Mouse (Mus musculus) adrenal gland, adult (tissue): ENCODE measurements at regions not wholly inside any gene's neighbourhood (a gene's known extent, or its start where the extent isn't known, plus 50 kb on each side); places are given as distances from the start of the nearest gene placed in this dataset.
A peak's percentile ranks its signal among the peaks of the same experiment; 100 is the strongest.

Source experiments
- DNase-seq, 2 experiments: peaks; one replicate each; pipeline ENCODE4 v3.0.0; 2022 to 2023; ENCODE audit warnings: low spot score in 1 of 2; ENCODE audit not compliant: inconsistent age in 2 of 2

DNA sequence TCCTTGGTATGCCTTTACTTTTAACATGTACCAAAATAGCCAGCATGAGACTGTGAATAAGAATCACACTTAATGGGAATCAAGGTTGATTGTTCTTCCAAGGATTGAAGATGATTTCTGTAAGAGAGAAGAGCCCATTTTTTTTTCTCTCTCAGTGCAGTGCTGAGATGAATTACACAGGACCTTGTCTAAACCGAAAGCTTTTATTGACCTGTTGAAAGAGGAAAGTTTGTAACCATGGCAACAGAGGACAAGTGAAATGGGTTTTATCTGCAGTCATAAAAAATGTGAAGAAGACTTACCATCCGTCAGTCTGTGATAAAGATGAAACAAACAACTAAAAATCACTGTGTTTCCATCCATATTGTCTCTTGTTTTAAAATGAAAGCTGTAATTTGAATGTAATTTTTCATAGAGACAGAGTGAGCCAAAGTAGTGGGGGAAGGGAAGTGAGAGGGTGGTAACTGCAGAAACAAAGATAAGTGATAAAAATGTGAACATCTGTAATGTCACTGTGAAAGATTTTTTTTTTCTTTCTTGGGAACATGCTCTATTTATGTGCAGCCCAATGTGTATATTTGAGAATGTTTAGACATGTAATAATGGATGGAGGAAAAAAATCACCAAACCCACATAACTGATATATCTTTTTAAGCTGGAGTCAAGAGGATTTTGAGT, 661.9 kb downstream of the Basp1 start:
- no peak for DNase-seq

- no peak for DNase-seq
Observed at GRCm38 (mm10) chr15:24743240-24743639, 670.3 kb downstream of the Basp1 start.

GRCm38 (mm10) chr15:24725170-24725569, 688.4 kb downstream of the Basp1 start:
- DNase-seq, result no peak

- peak in 1 of 2 experiments; percentile 20 for DNase-seq
Observed at GRCm38 (mm10) chr15:24724664-24725063, 688.9 kb downstream of the Basp1 start.

DNA sequence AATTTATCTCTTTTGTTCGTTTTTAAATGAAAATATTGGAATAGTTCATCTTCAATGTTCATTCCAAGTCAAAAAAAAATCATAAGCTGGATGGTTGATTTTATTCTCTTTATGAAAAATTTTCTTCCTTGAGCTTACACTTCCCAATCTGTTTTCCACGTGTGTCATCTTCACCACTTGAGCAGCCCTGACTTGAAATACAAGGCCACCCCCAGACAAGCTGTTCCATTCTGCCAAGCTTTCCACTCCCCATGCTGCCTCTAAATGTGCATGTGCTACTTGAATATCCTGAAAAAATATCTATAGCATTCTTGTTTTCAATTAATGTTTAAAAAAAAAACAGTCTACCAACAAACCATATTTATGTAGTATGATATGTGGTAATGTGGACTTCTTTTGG, 693.2 kb downstream of the Basp1 start:
- DNase-seq, result no peak

- no peak for DNase-seq
Observed at GRCm38 (mm10) chr15:24682167-24682566, 731.4 kb downstream of the Basp1 start.

DNA sequence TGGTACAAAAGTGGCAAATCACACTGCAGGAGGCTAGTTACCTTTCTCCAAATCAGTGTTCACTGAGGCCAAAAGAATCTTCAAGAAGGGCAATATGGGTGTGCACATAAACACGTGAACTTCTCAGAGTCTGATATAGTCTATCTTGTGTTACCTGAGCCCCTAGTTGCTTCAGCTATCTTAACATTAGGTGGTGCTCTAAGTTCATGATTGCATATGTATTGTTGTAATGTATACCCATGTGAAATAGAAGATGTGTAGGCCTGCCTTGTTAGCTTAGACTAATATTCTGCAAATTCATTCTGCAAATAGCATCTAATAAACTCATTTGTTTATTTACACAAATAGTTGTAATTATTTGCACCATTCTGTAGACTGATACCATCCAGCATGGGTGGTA, 764.6 kb downstream of the Basp1 start:
- DNase-seq, result no peak

- no peak for DNase-seq
Observed at GRCm38 (mm10) chr15:24635620-24636019, 777.9 kb downstream of the Basp1 start.

GRCm38 (mm10) chr15:24596242-24596641, 817.3 kb downstream of the Basp1 start:
- peak; percentile 8 to 62 for DNase-seq

DNA sequence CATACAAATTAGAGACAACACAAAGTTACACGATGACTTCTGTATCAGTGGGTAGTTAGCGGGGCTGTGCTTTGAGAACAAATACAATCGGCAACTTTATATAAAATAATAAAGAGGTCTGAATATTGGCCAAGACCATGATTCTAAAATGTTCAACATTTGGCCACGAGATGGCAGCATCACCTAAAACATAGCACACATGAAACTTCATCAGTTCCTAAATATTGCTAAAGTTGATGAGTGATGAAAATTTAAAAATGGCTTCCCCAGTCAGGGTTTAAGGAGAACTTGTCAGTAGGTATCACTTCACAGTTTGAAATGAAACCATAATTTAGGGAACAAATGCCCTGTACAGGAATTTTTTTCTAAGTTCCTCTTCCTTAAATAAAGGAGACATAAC, 824.6 kb downstream of the Basp1 start:
- peak; percentile 27 to 79 for DNase-seq

DNA sequence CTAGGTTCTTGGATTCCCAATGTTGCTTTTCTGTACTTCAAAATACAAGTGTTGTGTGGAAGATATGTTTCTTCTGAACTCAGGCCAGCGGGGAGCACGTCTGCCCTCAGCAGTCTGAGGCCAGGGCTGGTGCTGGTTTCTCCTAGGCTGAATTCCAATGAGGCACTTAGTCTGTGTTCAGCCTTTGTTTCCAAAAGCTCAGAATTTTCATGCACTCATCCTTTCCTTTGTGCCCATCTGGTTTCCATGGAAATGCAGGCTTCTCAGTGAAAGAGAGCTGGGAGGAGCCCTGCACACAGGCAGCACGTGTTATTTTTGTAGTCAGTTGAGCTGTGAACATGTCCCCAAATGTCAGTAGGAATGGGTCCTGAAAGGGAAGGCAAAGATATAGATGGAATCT, 846.6 kb downstream of the Basp1 start:
- DNase-seq, result no peak

DNA sequence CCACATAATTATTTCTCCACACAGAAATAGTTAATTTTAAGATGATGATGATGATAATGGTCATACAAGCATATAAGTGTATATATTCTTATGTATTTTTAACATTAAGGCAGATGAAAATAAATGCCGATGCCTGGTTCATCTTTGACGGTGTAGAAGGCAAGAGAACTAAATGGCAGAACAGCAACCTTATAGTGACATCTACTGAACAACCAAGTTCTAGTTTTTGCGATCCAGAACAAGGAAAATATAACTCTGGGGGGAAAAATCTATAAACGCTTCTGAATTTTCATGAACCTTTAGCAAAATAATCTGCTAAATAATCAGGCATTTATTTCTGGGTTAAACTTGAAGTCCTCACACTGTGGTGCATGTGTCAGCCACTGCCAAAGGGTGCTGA, 856.8 kb downstream of the Basp1 start:
- DNase-seq, result no peak

GRCm38 (mm10) chr15:24550108-24550507, 863.5 kb downstream of the Basp1 start:
- DNase-seq, result no peak

DNA sequence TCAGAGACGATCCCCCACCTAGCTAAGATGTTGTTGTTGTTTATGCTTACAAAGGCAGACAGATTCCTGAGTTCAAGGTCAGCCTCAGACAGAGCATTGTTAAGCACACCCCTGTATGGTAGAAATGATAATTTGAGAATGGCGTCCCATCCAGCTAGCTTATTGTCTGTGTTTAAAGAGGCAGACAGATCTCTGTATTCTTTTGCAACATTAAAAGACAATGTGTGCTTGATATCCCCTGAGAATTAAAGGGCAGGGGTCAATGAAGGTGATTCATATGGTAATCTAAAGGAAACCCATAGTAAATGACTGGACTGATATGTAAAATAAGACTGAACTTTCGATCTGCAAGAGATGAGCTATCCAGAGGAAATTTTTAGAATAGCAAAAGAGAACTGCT, 883.5 kb downstream of the Basp1 start:
- DNase-seq, result no peak

- no peak for DNase-seq
Observed at GRCm38 (mm10) chr15:24527379-24527778, 886.2 kb downstream of the Basp1 start.

- DNase-seq, result no peak
Observed at GRCm38 (mm10) chr15:24513926-24514325, 899.6 kb downstream of the Basp1 start.

DNA sequence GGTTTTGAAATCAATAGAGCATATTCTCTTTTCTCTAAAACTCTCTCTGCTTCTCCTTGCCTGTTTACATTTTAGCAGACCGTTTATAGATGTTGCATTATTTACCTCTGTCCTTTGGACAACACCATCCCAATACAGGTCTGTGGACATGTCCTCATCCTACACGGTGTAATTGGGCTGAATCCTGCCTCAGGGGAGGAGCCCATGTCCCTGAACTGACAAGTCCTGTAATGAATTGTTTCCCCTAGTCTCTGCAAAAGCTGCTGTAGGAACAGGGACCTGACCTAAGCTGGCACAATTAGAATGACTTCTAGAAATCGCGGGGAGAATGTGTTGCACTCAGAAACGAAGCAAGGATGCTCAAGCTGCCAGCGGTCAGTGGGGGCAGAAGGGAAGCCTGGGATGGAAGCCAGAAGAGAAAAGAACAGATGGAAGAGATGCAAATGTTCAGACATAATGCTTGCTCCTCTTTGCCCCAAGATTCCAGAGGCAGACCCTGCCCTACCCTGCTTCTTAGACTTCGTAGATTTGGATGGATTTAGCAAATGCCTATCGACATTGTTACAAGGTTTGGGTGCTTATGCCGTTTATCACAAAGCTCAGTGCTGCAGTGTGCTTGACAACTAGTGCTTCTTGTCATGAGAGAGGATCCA, 911.5 kb downstream of the Basp1 start:
- DNase-seq, result no peak

- no peak for DNase-seq
Observed at GRCm38 (mm10) chr15:24486235-24486634, 927.3 kb downstream of the Basp1 start.

DNA sequence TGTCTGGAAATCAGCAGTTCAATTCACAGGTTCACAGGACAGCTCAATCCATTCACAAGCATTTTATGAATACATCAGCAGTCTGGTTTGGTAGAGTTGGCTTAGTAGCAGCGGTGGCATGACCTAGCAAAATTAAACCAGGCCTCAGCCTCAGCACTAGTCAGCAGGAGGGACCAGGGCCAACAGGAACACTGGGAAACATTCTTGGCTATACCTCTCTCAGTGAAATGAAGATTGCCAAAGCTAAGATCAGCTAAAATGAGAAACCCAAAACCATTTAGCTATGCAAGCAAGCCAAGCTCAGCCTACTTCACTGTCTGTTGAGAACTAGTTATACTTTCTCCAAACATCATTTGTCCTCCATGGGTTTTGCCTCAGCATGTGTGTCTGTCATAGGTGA, 945.3 kb downstream of the Basp1 start:
- no peak for DNase-seq

DNA sequence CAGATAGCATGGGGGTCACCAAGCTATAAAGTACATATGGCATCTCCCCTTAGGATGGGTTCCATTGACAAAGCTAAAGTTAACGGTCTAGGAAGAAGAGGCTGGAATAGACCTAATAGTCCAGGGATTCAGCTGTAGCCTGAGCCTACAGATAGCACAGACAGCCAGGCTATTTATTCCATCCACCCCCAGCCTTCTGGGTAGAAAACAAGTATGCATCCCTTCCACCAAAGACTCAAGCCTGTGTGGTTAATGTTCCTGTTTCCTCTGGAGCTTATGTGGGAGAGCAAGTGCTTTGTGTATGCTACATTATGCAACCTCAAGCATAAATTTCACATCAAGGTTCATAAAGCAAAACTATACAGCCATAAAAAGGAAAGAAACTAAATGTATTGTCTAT, 955.8 kb downstream of the Basp1 start:
- no peak for DNase-seq

GRCm38 (mm10) chr15:24433083-24433482, 980.5 kb downstream of the Basp1 start:
- DNase-seq, result no peak

DNA sequence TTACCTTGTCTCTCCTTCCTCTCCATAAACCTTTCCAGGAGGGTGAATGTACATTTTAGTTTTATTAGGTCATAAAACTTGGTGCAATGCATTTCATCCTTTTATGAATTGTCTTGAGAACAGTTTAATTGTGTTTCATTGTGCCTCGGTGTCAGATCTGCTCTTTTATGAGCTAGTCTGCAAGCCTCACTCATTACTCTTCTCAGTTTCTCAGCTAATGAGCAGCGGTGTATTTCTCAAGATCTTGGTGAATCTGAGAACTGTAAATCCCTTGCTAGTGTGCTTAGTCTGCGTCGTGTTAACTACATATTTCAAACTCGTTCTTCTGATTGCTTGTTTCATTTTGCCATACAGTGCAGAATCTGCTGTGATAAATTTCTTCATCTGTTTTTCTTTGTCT, 984.4 kb downstream of the Basp1 start:
- DNase-seq, result no peak
